Mouse (Mus musculus) myocyte (in vitro differentiated cells): ENCODE data around the gene Serinc5. TPM values are rescaled to one million over a fixed set of nuclear protein-coding genes. Genes with fewer than 3 reads are reported as not detected.

Experiments
- H3K27me3 ChIP-seq: one replicate; pipeline ENCODE4 v1.6.1; 2011; ENCODE audit not compliant: control insufficient read depth, insufficient read depth, insufficient read length
- H3K36me3 ChIP-seq: one replicate; pipeline ENCODE4 v1.6.1; 2011; ENCODE audit not compliant: control insufficient read depth, insufficient read depth
- H3K4me2 ChIP-seq: one replicate; pipeline ENCODE4 v1.6.1; 2011; ENCODE audit warnings: low read depth, control low read depth
- H3K4me3 ChIP-seq: one replicate; pipeline ENCODE4 v1.5.1; 2011; ENCODE audit warnings: mild to moderate bottlenecking, control low read depth, moderate library complexity
- H3K79me2 ChIP-seq: one replicate; pipeline ENCODE4 v1.6.1; 2011; ENCODE audit not compliant: control insufficient read depth, insufficient read depth
- H3ac ChIP-seq: one replicate; pipeline ENCODE4 v1.6.1; 2011; ENCODE audit not compliant: control insufficient read depth, insufficient read length
- CEBPB ChIP-seq: IDR thresholded peaks from 2 replicates; pipeline ENCODE4 v1.6.1; 2011; ENCODE audit warnings: mild to moderate bottlenecking, moderate library complexity; ENCODE audit not compliant: poor library complexity, insufficient read depth, severe bottlenecking
- E2F4 ChIP-seq: IDR thresholded peaks from one replicate; pipeline ENCODE4 v1.6.1; 2011; ENCODE audit warnings: mild to moderate bottlenecking, control low read depth, moderate library complexity; ENCODE audit not compliant: insufficient read depth
- MAX ChIP-seq: IDR thresholded peaks from one replicate; pipeline ENCODE4 v1.6.1; 2011; ENCODE audit warnings: low read depth, mild to moderate bottlenecking, control low read depth
- MYOD1 ChIP-seq, 3 experiments: IDR thresholded peaks; one replicate each; pipeline ENCODE4 v1.6.1; 2011; ENCODE audit warnings: control low read depth in 2 of 3, low read depth in 2 of 3, mild to moderate bottlenecking in 2 of 3, moderate library complexity in 1 of 3; ENCODE audit not compliant: insufficient read length in 2 of 3, control insufficient read depth in 1 of 3
- MYOG ChIP-seq, 3 experiments: IDR thresholded peaks; one replicate each; pipeline ENCODE4 v1.6.1; 2011; ENCODE audit warnings: control low read depth in 2 of 3, low read depth in 2 of 3, mild to moderate bottlenecking in 2 of 3; ENCODE audit not compliant: insufficient read length in 2 of 3, control insufficient read depth in 1 of 3, insufficient read depth in 1 of 3
- POLR2A ChIP-seq: IDR thresholded peaks from one replicate; pipeline ENCODE4 v1.6.1; 2011; ENCODE audit warnings: low read depth, mild to moderate bottlenecking, control low read depth, moderate library complexity; ENCODE audit not compliant: insufficient read length
- POLR2AphosphoS2 ChIP-seq: IDR thresholded peaks from one replicate; pipeline ENCODE4 v1.6.1; 2011; ENCODE audit warnings: low read depth, control low read depth; ENCODE audit not compliant: insufficient read length
- REST ChIP-seq: IDR thresholded peaks from one replicate; pipeline ENCODE4 v1.6.1; 2011; ENCODE audit warnings: mild to moderate bottlenecking, control low read depth, moderate library complexity; ENCODE audit not compliant: insufficient read depth, insufficient read length
- SRF ChIP-seq: IDR thresholded peaks from one replicate; pipeline ENCODE4 v1.6.1; 2011; ENCODE audit warnings: low read depth; ENCODE audit not compliant: control insufficient read depth, insufficient read length
- TCF12 ChIP-seq: IDR thresholded peaks from one replicate; pipeline ENCODE4 v1.6.1; 2011; ENCODE audit warnings: mild to moderate bottlenecking, control low read depth; ENCODE audit not compliant: poor library complexity, insufficient read depth, severe bottlenecking
- TCF3 ChIP-seq: IDR thresholded peaks from one replicate; pipeline ENCODE4 v1.6.1; 2011; ENCODE audit warnings: low read depth, control low read depth; ENCODE audit not compliant: insufficient read length
- USF1 ChIP-seq: IDR thresholded peaks from one replicate; pipeline ENCODE4 v1.6.1; 2011; ENCODE audit warnings: low read depth, mild to moderate bottlenecking, control low read depth, moderate library complexity
- polyA plus RNA-seq: library from polyadenylated mRNA; unstranded; fragments of >200 nt; fragmentation: generic; extraction: Trizol; gene quantifications from one replicate; pipeline ENCODE4 v1.2.1, GENCODE M21; 2012; ENCODE audit warnings: missing spikeins

The Serinc5 gene
- polyA plus RNA-seq, 1 experiment: 5.4 TPM

DNA sequence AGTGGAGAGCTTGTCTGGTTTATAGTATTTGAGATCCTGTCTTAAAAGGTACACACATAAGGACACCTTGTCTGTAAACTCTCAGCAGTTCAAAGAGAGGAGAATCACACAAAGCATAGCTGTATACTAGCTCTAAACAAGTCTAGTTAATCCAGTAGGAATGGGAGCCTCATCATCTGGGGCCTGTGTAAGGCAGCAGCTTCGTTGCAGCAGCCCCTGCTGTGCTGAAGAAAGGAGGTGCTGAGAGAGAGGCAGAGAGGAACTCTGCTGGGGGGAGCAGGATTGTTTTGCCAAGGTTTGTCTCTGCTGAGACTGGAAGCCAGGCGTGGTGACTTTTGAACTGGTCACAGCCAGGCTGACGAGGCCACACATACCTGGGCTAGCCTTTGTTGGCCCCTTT, 98.6 kb downstream of the Serinc5 start:
- no peak overlapping the region for H3ac ChIP-seq

DNA sequence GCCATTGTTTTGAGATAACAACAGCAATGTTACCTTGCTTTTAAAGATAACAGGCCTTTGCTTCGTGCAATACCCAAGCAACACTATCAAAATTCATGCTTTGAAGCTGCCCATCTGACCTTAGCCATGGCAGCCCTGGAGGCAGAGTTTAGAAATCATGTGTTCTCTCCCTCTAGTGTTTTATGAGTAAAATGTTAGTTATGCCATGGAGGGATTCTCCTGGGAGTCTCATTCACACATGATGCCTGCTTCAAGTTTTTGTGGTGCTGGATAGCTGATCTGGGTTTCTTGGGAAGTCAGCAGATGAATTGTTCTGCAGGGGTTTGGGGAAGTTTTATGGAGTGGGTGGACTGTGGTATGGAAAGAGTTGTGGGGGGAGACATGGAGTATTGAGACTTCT, 99.5 kb downstream of the Serinc5 start:
- H3ac ChIP-seq: no peak overlapping the region
- H3K4me2 ChIP-seq: no peak overlapping the region
- no peaks in the 10 kb centered on the region for H3K79me2 ChIP-seq
- H3K27me3 ChIP-seq: no peaks in the 10 kb centered on the region
- H3K36me3 ChIP-seq: no peaks in the 10 kb centered on the region
- H3K4me3 ChIP-seq: no peak overlapping the region
- TF ChIP-seq CEBPB: no peak
- no peak for TF ChIP-seq MYOD1 (IDR thresholded peaks at IDR 0.05; ENCODE audit: control insufficient read depth in 1 of 3, insufficient read length in 2 of 3, low read depth in 2 of 3)

More for the DNA sequence above, 98.6 kb downstream of the Serinc5 start:
- H3K79me2 ChIP-seq: no peaks in the 10 kb centered on the region
- no peaks in the 10 kb centered on the region for H3K27me3 ChIP-seq
- no peak overlapping the region for H3K4me3 ChIP-seq
- H3K4me2 ChIP-seq: no peak overlapping the region
- no peaks in the 10 kb centered on the region for H3K36me3 ChIP-seq
- TF ChIP-seq MYOD1 (IDR thresholded peaks at IDR 0.05; ENCODE audit: control insufficient read depth in 1 of 3, insufficient read length in 2 of 3, low read depth in 2 of 3): no peak
- no peak for TF ChIP-seq MYOG (IDR thresholded peaks at IDR 0.05; ENCODE audit: control insufficient read depth in 1 of 3, insufficient read depth in 1 of 3, insufficient read length in 2 of 3, low read depth in 2 of 3)
- TF ChIP-seq E2F4: no peak
- no peak for TF ChIP-seq SRF
- TF ChIP-seq TCF12: no peak
- no peak for TF ChIP-seq POLR2A
- no peak for TF ChIP-seq POLR2AphosphoS2
- TF ChIP-seq CEBPB: no peak
- TF ChIP-seq REST: no peak

DNA sequence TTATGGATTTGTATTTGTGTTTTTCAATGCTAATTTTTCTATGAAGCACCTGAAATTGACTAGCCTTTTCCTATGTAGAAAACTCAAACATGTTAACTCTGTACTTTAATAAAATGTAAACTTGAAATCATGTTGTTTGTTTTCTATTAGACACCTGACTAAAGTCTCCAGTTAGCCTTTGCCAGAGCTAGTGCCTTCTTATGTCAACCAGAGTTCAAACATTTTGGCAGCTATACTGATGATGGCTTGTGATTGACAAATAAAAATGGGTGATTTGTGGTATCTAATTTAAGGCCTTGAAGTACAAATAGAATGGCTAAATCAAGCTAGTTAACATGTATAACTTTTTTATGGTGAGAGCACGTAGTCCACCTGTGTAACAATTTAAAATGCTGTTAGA, 100.9 kb downstream of the Serinc5 start:
- H3K79me2 ChIP-seq: no peaks in the 10 kb centered on the region
- TF ChIP-seq TCF12 (no peak), CEBPB (no peak)
- H3K27me3 ChIP-seq: no peaks in the 10 kb centered on the region
- H3K36me3 ChIP-seq: no peaks in the 10 kb centered on the region
- no peak overlapping the region for H3K4me2 ChIP-seq
- H3K4me3 ChIP-seq: no peak overlapping the region
- H3ac ChIP-seq: no peak overlapping the region

DNA sequence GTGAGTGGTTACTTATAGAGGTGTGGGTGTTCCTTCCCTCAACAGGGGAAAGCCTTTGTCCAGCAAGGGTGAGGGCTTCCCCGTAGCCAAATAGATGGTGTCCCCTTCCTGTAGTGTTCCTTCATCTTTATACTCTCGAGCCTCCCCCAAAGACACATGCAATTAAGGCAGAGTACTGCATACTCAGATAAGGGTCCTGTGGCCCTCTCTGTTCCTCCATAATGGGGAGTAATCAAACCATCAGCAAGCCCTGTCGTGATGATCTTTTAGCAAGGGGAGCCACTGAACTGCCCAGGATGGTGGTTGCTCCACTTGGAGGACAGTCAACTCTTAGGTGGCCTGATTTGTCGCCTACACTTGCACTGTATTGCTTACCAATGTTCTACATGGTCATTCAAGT, 101.7 kb downstream of the Serinc5 start:
- Histone ChIP-seq H3K4me2 (no peak overlapping the region), H3K4me3 (no peak overlapping the region), H3K36me3 (no peaks in the 10 kb centered on the region), H3K79me2 (no peaks in the 10 kb centered on the region), H3ac (no peak overlapping the region), H3K27me3 (no peaks in the 10 kb centered on the region)
- TF ChIP-seq MYOG (IDR thresholded peaks at IDR 0.05; ENCODE audit: control insufficient read depth in 1 of 3, insufficient read depth in 1 of 3, insufficient read length in 2 of 3, low read depth in 2 of 3) (no peak), E2F4 (no peak), MAX (no peak), CEBPB (no peak), POLR2A (no peak), POLR2AphosphoS2 (no peak), REST (no peak), MYOD1 (IDR thresholded peaks at IDR 0.05; ENCODE audit: control insufficient read depth in 1 of 3, insufficient read length in 2 of 3, low read depth in 2 of 3) (no peak), TCF12 (no peak), SRF (no peak), TCF3 (no peak), USF1 (no peak)

DNA sequence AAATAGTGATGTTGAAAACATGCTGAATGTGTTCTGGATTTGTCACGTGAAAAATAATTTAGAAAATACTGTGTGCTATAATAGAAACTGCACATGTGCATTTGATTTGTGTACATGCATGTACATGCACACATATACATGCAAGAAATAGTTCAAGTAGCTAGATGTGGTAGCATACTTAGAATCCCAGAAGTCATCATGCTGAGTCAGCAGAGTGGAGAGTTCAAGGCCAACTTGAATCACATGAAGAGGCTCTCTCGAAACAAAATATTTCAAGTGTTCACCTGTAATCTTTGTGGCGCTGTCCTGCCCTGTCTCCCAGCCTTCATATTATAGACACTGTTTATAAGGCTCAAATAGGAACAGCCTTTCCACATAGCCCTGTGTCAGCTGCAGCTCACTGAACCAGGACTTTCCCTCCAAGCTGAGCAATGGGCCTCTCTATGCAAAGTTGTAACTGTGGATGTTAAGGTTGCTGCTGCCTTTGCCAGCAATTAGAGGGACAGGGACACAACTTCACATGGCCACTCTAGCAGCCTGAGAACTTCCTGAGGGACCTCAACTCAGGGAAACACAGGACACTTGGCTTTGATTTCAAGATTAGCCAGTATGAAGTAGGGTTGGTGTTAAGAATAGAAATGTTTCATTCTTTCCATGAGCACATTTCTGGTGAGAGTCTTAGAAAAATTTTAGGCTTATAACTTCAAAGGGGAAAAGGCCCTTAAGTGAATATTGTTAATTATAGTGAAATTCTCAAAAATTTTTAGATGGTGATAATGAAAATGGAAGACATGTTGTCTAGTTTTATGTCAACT, 107.2 kb downstream of the Serinc5 start:
- no peak for TF ChIP-seq CEBPB
- TF ChIP-seq MYOD1 (IDR thresholded peaks at IDR 0.05; ENCODE audit: control insufficient read depth in 1 of 3, insufficient read length in 2 of 3, low read depth in 2 of 3): no peak
- TF ChIP-seq MAX: no peak
- TF ChIP-seq REST: no peak
- TF ChIP-seq POLR2A: no peak
- TF ChIP-seq SRF: no peak
- no peak for TF ChIP-seq E2F4
- no peak for TF ChIP-seq USF1
- TF ChIP-seq POLR2AphosphoS2: no peak
- TF ChIP-seq TCF3: no peak
- no peak for TF ChIP-seq TCF12
- no peak for TF ChIP-seq MYOG (IDR thresholded peaks at IDR 0.05; ENCODE audit: control insufficient read depth in 1 of 3, insufficient read depth in 1 of 3, insufficient read length in 2 of 3, low read depth in 2 of 3)
- no peaks in the 10 kb centered on the region for H3K36me3 ChIP-seq
- no peaks in the 10 kb centered on the region for H3K79me2 ChIP-seq
- H3K27me3 ChIP-seq: no peaks in the 10 kb centered on the region
- H3K4me3 ChIP-seq: no peak overlapping the region
- no peak overlapping the region for H3ac ChIP-seq
- no peak overlapping the region for H3K4me2 ChIP-seq
